Mouse (Mus musculus): Measurements from ENCODE around the gene Olfr814. TPM values are rescaled to one million over a fixed set of nuclear protein-coding genes. Genes with fewer than 3 reads are reported as not detected.
"Not testable (repeated sequence)": the region's sequence is repeated elsewhere in the genome, so short reads cannot be mapped to it uniquely, and the experiment has no call there.

Olfr814 gene
- not detected for total RNA-seq (2021)
- long read RNA-seq, experiment 1: 0 reads
- long read RNA-seq, experiment 2: 0 reads

GRCm38 (mm10) chr10:129879751-129880150 lies at the start of gene Olfr814:
Gene Olfr814, minus strand, starts transcription at chr10:129879851.
- DNase-seq: not testable (repeated sequence)

GRCm38 (mm10) chr10:129915497-129915896 lies 35.8 kb upstream of the Olfr814 start, which contains the start of gene Olfr816:
Gene Olfr816, minus strand, starts transcription at chr10:129915597.
- no peak for DNase-seq

- not testable (repeated sequence) for DNase-seq
Measured at GRCm38 (mm10) chr10:129905767-129906166, 26.1 kb upstream of the Olfr814 start, which contains the start of gene Olfr815. Gene Olfr815, minus strand, starts transcription at chr10:129905867.

- no peak for DNase-seq
Measured at GRCm38 (mm10) chr10:129885934-129886333, 6.3 kb upstream of the Olfr814 start.

GRCm38 (mm10) chr10:129885496-129885895 lies 5.8 kb upstream of the Olfr814 start:
- DNase-seq: not testable (repeated sequence)

- no peak for DNase-seq
Measured at GRCm38 (mm10) chr10:129855067-129855466, 24.6 kb downstream of the Olfr814 start, which contains the start of gene Olfr813. Gene Olfr813, plus strand, starts transcription at chr10:129855367.

GRCm38 (mm10) chr10:129847343-129847742 lies 32.3 kb downstream of the Olfr814 start:
- no peak for DNase-seq

GRCm38 (mm10) chr10:129845994-129846393 lies 33.7 kb downstream of the Olfr814 start, which contains the start of gene Olfr812:
Gene Olfr812, minus strand, starts transcription at chr10:129846094.
- no peak for DNase-seq

Other genes starting within 250 kb of the Olfr814 start
- not detected for gene Olfr799, start 242.4 kb downstream of the Olfr814 start, total RNA-seq (2021)
- gene Olfr800, start 222.2 kb downstream of the Olfr814 start, total RNA-seq (2021): not detected
- not detected for gene Olfr801, start 206.0 kb downstream of the Olfr814 start, total RNA-seq (2021)
- gene Olfr802, start 191.7 kb downstream of the Olfr814 start, total RNA-seq (2021): not detected
- gene Olfr803, start 185.6 kb downstream of the Olfr814 start, total RNA-seq (2021): not detected
- gene Olfr804, start 176.6 kb downstream of the Olfr814 start, total RNA-seq (2021): not detected
- gene Olfr805, start 150.5 kb downstream of the Olfr814 start, total RNA-seq (2021): not detected
- not detected for gene Olfr806, start 137.9 kb downstream of the Olfr814 start, total RNA-seq (2021)
- not detected for gene Olfr807, start 122.1 kb downstream of the Olfr814 start, total RNA-seq (2021)
- not detected for gene Olfr808, start 114.4 kb downstream of the Olfr814 start, total RNA-seq (2021)
- gene Olfr809, start 105.2 kb downstream of the Olfr814 start, total RNA-seq (2021): not detected
- gene Olfr810, start 84.9 kb downstream of the Olfr814 start, total RNA-seq (2021): not detected
- not detected for gene Olfr811, start 75.5 kb downstream of the Olfr814 start, total RNA-seq (2021)
- not detected for gene Olfr812, start 33.8 kb downstream of the Olfr814 start, total RNA-seq (2021)
- not detected for gene Olfr813, start 24.5 kb downstream of the Olfr814 start, total RNA-seq (2021)
- gene Olfr815, start 26.0 kb upstream of the Olfr814 start, total RNA-seq (2021): not detected
- not detected for gene Olfr816, start 35.7 kb upstream of the Olfr814 start, total RNA-seq (2021)
- not detected for gene Olfr818, start 69.2 kb upstream of the Olfr814 start, total RNA-seq (2021)
- gene Olfr819, start 87.4 kb upstream of the Olfr814 start, total RNA-seq (2021): not detected
- gene Olfr247, start 96.3 kb upstream of the Olfr814 start, total RNA-seq (2021): not detected
- gene Gm10310, start 105.2 kb upstream of the Olfr814 start, total RNA-seq (2021): not detected
- gene Olfr820, start 132.8 kb upstream of the Olfr814 start, total RNA-seq (2021): not detected
- gene Olfr821, start 150.5 kb upstream of the Olfr814 start, total RNA-seq (2021): not detected
- not detected for gene Olfr822, start 191.4 kb upstream of the Olfr814 start, total RNA-seq (2021)
- gene Olfr823, start 235.5 kb upstream of the Olfr814 start, total RNA-seq (2021): not detected

All from adrenal gland, postnatal 10 days (tissue).